Mouse (Mus musculus): ENCODE measurements around the gene Ano10.

Ano10 gene

GRCm38 (mm10) chr9:122288416-122288815 lies 5.8 kb downstream of the Ano10 start:
- no peak for DNase-seq

GRCm38 (mm10) chr9:122287526-122287925 lies 6.7 kb downstream of the Ano10 start:
- no peak for DNase-seq

GRCm38 (mm10) chr9:122285833-122286310 lies 8.4 kb downstream of the Ano10 start:
- no peak for DNase-seq

- no peak for DNase-seq
These were observed 8.9 kb downstream of the Ano10 start for GRCm38 (mm10) chr9:122285146-122285832.

GRCm38 (mm10) chr9:122284696-122285095 lies 9.5 kb downstream of the Ano10 start:
- DNase-seq, result no peak

GRCm38 (mm10) chr9:122281004-122281403 lies 13.2 kb downstream of the Ano10 start:
- no peak for DNase-seq

- no peak for DNase-seq
These were observed 17.6 kb downstream of the Ano10 start for GRCm38 (mm10) chr9:122276665-122277064.

GRCm38 (mm10) chr9:122276134-122276533 lies 18.1 kb downstream of the Ano10 start:
- no peak for DNase-seq

- no peak for DNase-seq
These were observed 19.9 kb downstream of the Ano10 start for GRCm38 (mm10) chr9:122274346-122274745.

GRCm38 (mm10) chr9:122273879-122274278 lies 20.3 kb downstream of the Ano10 start:
- DNase-seq, result no peak

GRCm38 (mm10) chr9:122271866-122272265 lies 22.4 kb downstream of the Ano10 start:
- DNase-seq, result no peak

GRCm38 (mm10) chr9:122271318-122271717 lies 22.9 kb downstream of the Ano10 start:
- DNase-seq, result no peak

GRCm38 (mm10) chr9:122270913-122271312 lies 23.3 kb downstream of the Ano10 start:
- DNase-seq, result no peak

GRCm38 (mm10) chr9:122269256-122270041 lies 24.8 kb downstream of the Ano10 start:
- no peak for DNase-seq

- DNase-seq, result no peak
These were observed 28.6 kb downstream of the Ano10 start for GRCm38 (mm10) chr9:122265526-122266210.

GRCm38 (mm10) chr9:122263140-122263539 lies 31.1 kb downstream of the Ano10 start:
- DNase-seq, result no peak

GRCm38 (mm10) chr9:122254386-122254785 lies 39.8 kb downstream of the Ano10 start:
- no peak for DNase-seq

- DNase-seq, result no peak
These were observed 42.1 kb downstream of the Ano10 start for GRCm38 (mm10) chr9:122252113-122252512.

- DNase-seq, result no peak
These were observed 46.1 kb downstream of the Ano10 start for GRCm38 (mm10) chr9:122248168-122248567.

GRCm38 (mm10) chr9:122247430-122248027 lies 46.7 kb downstream of the Ano10 start:
- DNase-seq, result peak; percentile 85

GRCm38 (mm10) chr9:122245879-122246278 lies 48.3 kb downstream of the Ano10 start:
- no peak for DNase-seq

GRCm38 (mm10) chr9:122245471-122245870 lies 48.8 kb downstream of the Ano10 start:
- DNase-seq, result no peak

- DNase-seq, result no peak
These were observed 49.4 kb downstream of the Ano10 start for GRCm38 (mm10) chr9:122244800-122245165.

Data from cerebellum, adult 9-10 months (tissue).